Mouse (Mus musculus) heart, adult 2 months (tissue): ENCODE results near the gene Slc10a7.

Experiments used
- CTCF ChIP-seq: fragments of 200-600 bp; IDR thresholded peaks from 2 replicates; pipeline ENCODE4 v1.8.1; 2022; ENCODE audit warnings: antibody characterized with exemption, mild to moderate bottlenecking, moderate library complexity
- EP300 ChIP-seq: fragments of 200-500 bp; IDR thresholded peaks from 2 replicates; pipeline ENCODE4 v1.6.1; 2011; ENCODE audit warnings: low read depth, low read length, control low read depth; ENCODE audit not compliant: insufficient read depth
- POLR2A ChIP-seq: fragments of 200-500 bp; IDR thresholded peaks from 2 replicates; pipeline ENCODE4 v1.6.1; 2011; ENCODE audit warnings: mild to moderate bottlenecking, low read depth, low read length, control low read depth; ENCODE audit not compliant: insufficient read depth

GRCm38 (mm10) chr8:78719279-78720040, 210.3 kb downstream of the Slc10a7 start:
- TF ChIP-seq POLR2A (no peak), EP300 (no peak), CTCF (peak; percentile 51)
